Mouse (Mus musculus) heart, embryonic 14.5 days (tissue): ENCODE results near the gene Csrp2. TPM values are rescaled to one million over a fixed set of nuclear protein-coding genes. Genes with fewer than 3 reads are reported as not detected.

Source experiments
- ATAC-seq: fragments of 200-750 bp; cut with Nextera tagmentation; 2 replicates; pipeline ENCODE4 v1.8.0; 2017; ENCODE audit warnings: low read depth, moderate TSS enrichment; ENCODE audit not compliant: insufficient number of reproducible peaks, insufficient read depth, low FRiP score
- H3K27ac ChIP-seq, 2 experiments: fragments of 200-500 bp in 1 of 2; fragments of 300-500 bp in 1 of 2; sonication (generic) in 1 of 2; replicated peaks in 1 of 2; 2 replicates each; pipeline ENCODE4 v1.5.1; 2012 to 2014; ENCODE audit warnings: low read depth in 2 of 2, low read length in 2 of 2, control low read depth in 1 of 2, mild to moderate bottlenecking in 1 of 2, mixed read lengths in 1 of 2; ENCODE audit not compliant: control insufficient read depth in 1 of 2, insufficient read depth in 1 of 2
- H3K27me3 ChIP-seq: fragments of 300-500 bp; sonication (generic); 2 replicates; pipeline ENCODE4 v1.6.1; 2014; ENCODE audit warnings: mild to moderate bottlenecking, low read length, control low read depth; ENCODE audit not compliant: control insufficient read depth, insufficient read depth
- H3K36me3 ChIP-seq: fragments of 300-500 bp; sonication (generic); 2 replicates; pipeline ENCODE4 v1.6.1; 2014; ENCODE audit warnings: mild to moderate bottlenecking, control low read depth, low read length, mixed read lengths; ENCODE audit not compliant: control insufficient read depth, insufficient read depth
- H3K4me1 ChIP-seq, 2 experiments: fragments of 200-500 bp in 1 of 2; fragments of 300-500 bp in 1 of 2; sonication (generic) in 1 of 2; 2 replicates each; pipeline ENCODE4 v1.6.1; 2012 to 2014; ENCODE audit warnings: low read length in 2 of 2, control low read depth in 1 of 2, mixed read lengths in 1 of 2; ENCODE audit not compliant: control insufficient read depth in 2 of 2, insufficient read depth in 2 of 2
- H3K4me2 ChIP-seq: fragments of 300-500 bp; sonication (generic); 2 replicates; pipeline ENCODE4 v1.6.1; 2014; ENCODE audit warnings: mild to moderate bottlenecking, low read length
- H3K4me3 ChIP-seq, 2 experiments: fragments of 200-500 bp in 1 of 2; fragments of 300-500 bp in 1 of 2; sonication (generic) in 1 of 2; 2 replicates each; pipeline ENCODE4 v1.5.1; 2012 to 2014; ENCODE audit warnings: low read length in 2 of 2, mild to moderate bottlenecking in 2 of 2, control low read depth in 1 of 2, low read depth in 1 of 2, moderate library complexity in 1 of 2; ENCODE audit not compliant: control insufficient read depth in 1 of 2, insufficient read depth in 1 of 2
- H3K9ac ChIP-seq: fragments of 300-500 bp; sonication (generic); 2 replicates; pipeline ENCODE4 v1.6.1; 2014; ENCODE audit warnings: mild to moderate bottlenecking, low read length
- H3K9me3 ChIP-seq: fragments of 300-500 bp; sonication (generic); 2 replicates; pipeline ENCODE4 v1.6.1; 2016; ENCODE audit warnings: low read length, control low read depth; ENCODE audit not compliant: control insufficient read depth
- WGBS: fragments of 180-500 bp; shearing (Covaris S2); extraction: QIAGEN DNeasy Blood & Tissue Kit; methylation state at CpG from one replicate; pipeline ENCODE4 v1.1.7; 2014; 5-methylcytosine and 5-hydroxymethylcytosine counted together
- polyA plus RNA-seq: library from polyadenylated mRNA; unstranded; fragments of >200 nt; fragmentation: Nextera tagmentation; extraction: Ambion mirVana; gene quantifications from 2 replicates; pipeline ENCODE4 v1.2.1, GENCODE M21; 2014

The Csrp2 gene
- polyA plus RNA-seq, 1 experiment from 2014 or later = 541 TPM

- WGBS = 53% methylated on average over 9 of the region's 9 CpGs
- Histone ChIP-seq H3K27ac (peak overlapping the region; percentile 83 to 86), H3K4me3 (no peak overlapping the region), H3K9ac (no peak overlapping the region), H3K4me2 (no peak overlapping the region), H3K36me3 (peaks cover 60% of the 10 kb centered on the region), H3K27me3 (no peaks in the 10 kb centered on the region), H3K9me3 (no peaks in the 10 kb centered on the region), H3K4me1 (peaks cover 8 to 21% of the 10 kb centered on the region in 2 experiments)
- ATAC-seq = peak; percentile 87
These were observed 33.4 kb downstream of the Csrp2 start for GRCm38 (mm10) chr10:110952937-110953451.

- peaks cover 0 to under 1% of the 10 kb centered on the region in 2 experiments; a peak in 1 of 4 replicates for H3K4me1 ChIP-seq
- H3K27me3 ChIP-seq = no peaks in the 10 kb centered on the region
- H3K4me2 ChIP-seq = no peak overlapping the region
- WGBS = 92% methylated on average over 6 of the region's 6 CpGs
- H3K9ac ChIP-seq = no peak overlapping the region
- H3K9me3 ChIP-seq = no peaks in the 10 kb centered on the region
- no peak overlapping the region for H3K4me3 ChIP-seq
- H3K36me3 ChIP-seq = peaks cover 62% of the 10 kb centered on the region
- no peak for ATAC-seq
- H3K27ac ChIP-seq = no peak overlapping the region
These were observed 39.3 kb downstream of the Csrp2 start for GRCm38 (mm10) chr10:110958879-110959278.

- WGBS = 93% methylated on average over 8 of the region's 8 CpGs
- H3K27ac ChIP-seq = no peak overlapping the region
- H3K27me3 ChIP-seq = no peaks in the 10 kb centered on the region
- H3K4me1 ChIP-seq = peaks cover 3% of the 10 kb centered on the region in 2 experiments; a peak in 1 of 4 replicates
- H3K36me3 ChIP-seq = peaks cover 59% of the 10 kb centered on the region
- H3K4me2 ChIP-seq = no peak overlapping the region
- H3K9me3 ChIP-seq = no peaks in the 10 kb centered on the region
- H3K9ac ChIP-seq = no peak overlapping the region
- no peak overlapping the region for H3K4me3 ChIP-seq
- no peak for ATAC-seq
These were observed 40.2 kb downstream of the Csrp2 start for GRCm38 (mm10) chr10:110959781-110960180.

- WGBS = 89% methylated on average over 6 of the region's 6 CpGs
These were observed 41.3 kb downstream of the Csrp2 start for GRCm38 (mm10) chr10:110960841-110961240.

GRCm38 (mm10) chr10:110962172-110962571 is 42.6 kb downstream of the Csrp2 start:
- no peak overlapping the region for H3K27ac ChIP-seq
- 22% methylated on average over 1 of the region's 1 CpGs for WGBS
- H3K9me3 ChIP-seq = no peaks in the 10 kb centered on the region
- H3K4me2 ChIP-seq = no peak overlapping the region
- ATAC-seq = no peak
- H3K36me3 ChIP-seq = peaks cover 48% of the 10 kb centered on the region
- peaks cover 3% of the 10 kb centered on the region in 2 experiments; a peak in 1 of 4 replicates for H3K4me1 ChIP-seq
- no peak overlapping the region for H3K4me3 ChIP-seq
- no peaks in the 10 kb centered on the region for H3K27me3 ChIP-seq
- H3K9ac ChIP-seq = no peak overlapping the region

More at GRCm38 (mm10) chr10:110960841-110961240, 41.3 kb downstream of the Csrp2 start:
- no peak overlapping the region for H3K4me3 ChIP-seq
- H3K27ac ChIP-seq = no peak overlapping the region
- no peak overlapping the region for H3K9ac ChIP-seq
- H3K4me2 ChIP-seq = no peak overlapping the region
- H3K36me3 ChIP-seq = peaks cover 52% of the 10 kb centered on the region
- no peaks in the 10 kb centered on the region for H3K9me3 ChIP-seq
- H3K4me1 ChIP-seq = peaks cover 3% of the 10 kb centered on the region in 2 experiments; a peak in 1 of 4 replicates
- H3K27me3 ChIP-seq = no peaks in the 10 kb centered on the region
- no peak for ATAC-seq

GRCm38 (mm10) chr10:110971044-110971443 is 51.5 kb downstream of the Csrp2 start:
- 93% methylated on average over 3 of the region's 3 CpGs for WGBS
- no peak for ATAC-seq
- Histone ChIP-seq H3K36me3 (peaks cover 53% of the 10 kb centered on the region), H3K4me2 (no peak overlapping the region), H3K27me3 (no peaks in the 10 kb centered on the region), H3K4me1 (no peaks in the 10 kb centered on the region), H3K9ac (no peak overlapping the region), H3K4me3 (no peak overlapping the region), H3K9me3 (no peaks in the 10 kb centered on the region), H3K27ac (no peak overlapping the region)

GRCm38 (mm10) chr10:110971483-110971882 is 51.9 kb downstream of the Csrp2 start:
- Histone ChIP-seq H3K36me3 (peaks cover 52% of the 10 kb centered on the region), H3K4me3 (no peak overlapping the region), H3K4me2 (no peak overlapping the region), H3K27ac (no peak overlapping the region), H3K9ac (no peak overlapping the region), H3K4me1 (no peaks in the 10 kb centered on the region), H3K9me3 (no peaks in the 10 kb centered on the region), H3K27me3 (no peaks in the 10 kb centered on the region)
- 82% methylated on average over 6 of the region's 6 CpGs for WGBS
- ATAC-seq = no peak

GRCm38 (mm10) chr10:110971998-110972397 is 52.4 kb downstream of the Csrp2 start:
- no peak for ATAC-seq

More at GRCm38 (mm10) chr10:110971998-110972397, 52.4 kb downstream of the Csrp2 start:
- 80% methylated on average over 9 of the region's 9 CpGs for WGBS
- peaks cover 49% of the 10 kb centered on the region for H3K36me3 ChIP-seq
- H3K9ac ChIP-seq = no peak overlapping the region
- H3K27ac ChIP-seq = no peak overlapping the region
- no peaks in the 10 kb centered on the region for H3K4me1 ChIP-seq
- H3K4me2 ChIP-seq = no peak overlapping the region
- no peak overlapping the region for H3K4me3 ChIP-seq
- H3K9me3 ChIP-seq = no peaks in the 10 kb centered on the region
- no peaks in the 10 kb centered on the region for H3K27me3 ChIP-seq
